Mouse (Mus musculus) MEL (cell line): ENCODE results near the gene Zic5. TPM values are rescaled to one million over a fixed set of nuclear protein-coding genes. Genes with fewer than 3 reads are reported as not detected.
A peak's percentile ranks its signal among the peaks of the same experiment; 100 is the strongest.

Experiments used
- DNase-seq: peaks from one replicate; pipeline ENCODE4 v3.0.0; 2011; ENCODE audit warnings: low read depth, low spot score
- H3K27ac ChIP-seq: 2 replicates; pipeline ENCODE4 v1.5.1; 2012; ENCODE audit warnings: low read depth, mild to moderate bottlenecking, control low read depth, low read length, moderate library complexity; ENCODE audit not compliant: control insufficient read depth
- H3K27me3 ChIP-seq, 2 experiments: fragments of 150-350 bp in 1 of 2; sonication (generic) in 1 of 2; 2 replicates each; pipeline ENCODE4 v1.6.1; 2012; ENCODE audit warnings: low read length in 2 of 2, mild to moderate bottlenecking in 2 of 2, improper control_type of control experiment in 1 of 2, moderate library complexity in 1 of 2; ENCODE audit not compliant: insufficient read depth in 2 of 2, control insufficient read depth in 1 of 2
- H3K36me3 ChIP-seq, 2 experiments: 2 replicates each; pipeline ENCODE4 v1.6.1; 2012 to 2014; ENCODE audit warnings: low read length in 2 of 2, improper control_type of control experiment in 1 of 2, inconsistent platforms in 1 of 2, mild to moderate bottlenecking in 1 of 2; ENCODE audit not compliant: insufficient read depth in 2 of 2, control insufficient read depth in 1 of 2
- H3K4me1 ChIP-seq, 2 experiments: fragments of 150-350 bp in 1 of 2; sonication (generic) in 1 of 2; 2 replicates each; pipeline ENCODE4 v1.6.1; 2012; ENCODE audit warnings: low read length in 2 of 2, improper control_type of control experiment in 1 of 2, mild to moderate bottlenecking in 1 of 2; ENCODE audit not compliant: insufficient read depth in 2 of 2, control insufficient read depth in 1 of 2
- H3K4me3 ChIP-seq, 2 experiments: fragments of 150-350 bp in 1 of 2; sonication (generic) in 1 of 2; 2 replicates each; pipeline ENCODE4 v1.5.1; 2012; ENCODE audit warnings: low read depth in 2 of 2, low read length in 2 of 2, mild to moderate bottlenecking in 2 of 2, moderate library complexity in 2 of 2, control low read depth in 1 of 2, improper control_type of control experiment in 1 of 2; ENCODE audit not compliant: control insufficient read depth in 1 of 2, insufficient read depth in 1 of 2
- H3K79me2 ChIP-seq: 2 replicates; pipeline ENCODE4 v1.6.1; 2012; ENCODE audit warnings: mild to moderate bottlenecking, low read length, moderate library complexity; ENCODE audit not compliant: control insufficient read depth, poor library complexity, insufficient read depth
- H3K9ac ChIP-seq: 2 replicates; pipeline ENCODE4 v1.6.1; 2012; ENCODE audit warnings: low read depth, mild to moderate bottlenecking, control low read depth, low read length, moderate library complexity; ENCODE audit not compliant: control insufficient read depth, poor library complexity, severe bottlenecking
- H3K9me3 ChIP-seq: fragments of 150-350 bp; sonication (generic); replicated peaks from 2 replicates; pipeline ENCODE4 v1.6.1; 2012; ENCODE audit warnings: mild to moderate bottlenecking, low read length, improper control_type of control experiment, moderate library complexity; ENCODE audit not compliant: insufficient read depth
- BHLHE40 ChIP-seq: IDR thresholded peaks from 2 replicates; pipeline ENCODE4 v1.6.1; 2012; ENCODE audit warnings: low read depth, mild to moderate bottlenecking, inconsistent platforms, low read length, improper control_type of control experiment, borderline replicate concordance
- CHD1 ChIP-seq: IDR thresholded peaks from 2 replicates; pipeline ENCODE4 v1.6.1; 2012; ENCODE audit warnings: low read depth, mild to moderate bottlenecking, inconsistent platforms, low read length, improper control_type of control experiment
- CHD2 ChIP-seq: IDR thresholded peaks from 2 replicates; pipeline ENCODE4 v1.6.1; 2011; ENCODE audit warnings: low read length, improper control_type of control experiment
- CTCF ChIP-seq, 3 experiments: IDR thresholded peaks in 2 of 3; conservative IDR thresholded peaks in 1 of 3; 2 replicates each; pipeline ENCODE4 v1.5.1; 2011 to 2012; ENCODE audit warnings: low read length in 3 of 3, low read depth in 2 of 3, mild to moderate bottlenecking in 2 of 3, improper control_type of control experiment in 1 of 3, inconsistent platforms in 1 of 3, mixed read lengths in 1 of 3, moderate library complexity in 1 of 3; ENCODE audit not compliant: control insufficient read depth in 1 of 3, insufficient read depth in 1 of 3, poor library complexity in 1 of 3, severe bottlenecking in 1 of 3
- E2F4 ChIP-seq: IDR thresholded peaks from 2 replicates; pipeline ENCODE4 v1.6.1; 2011; ENCODE audit warnings: low read depth, low read length, improper control_type of control experiment, borderline replicate concordance
- ELF1 ChIP-seq: IDR thresholded peaks from 2 replicates; pipeline ENCODE4 v1.6.1; 2014; ENCODE audit warnings: low read depth, mild to moderate bottlenecking, inconsistent platforms, low read length, improper control_type of control experiment, moderate library complexity
- ETS1 ChIP-seq: IDR thresholded peaks from 2 replicates; pipeline ENCODE4 v1.6.1; 2012; ENCODE audit warnings: low read depth, mild to moderate bottlenecking, inconsistent platforms, low read length, improper control_type of control experiment, moderate library complexity
- GABPA ChIP-seq: IDR thresholded peaks from 2 replicates; pipeline ENCODE4 v1.6.1; 2012; ENCODE audit warnings: low read depth, mild to moderate bottlenecking, inconsistent platforms, low read length, improper control_type of control experiment, moderate library complexity
- GATA1 ChIP-seq: IDR thresholded peaks from 2 replicates; pipeline ENCODE4 v1.6.1; 2011; ENCODE audit warnings: low read depth, low read length, improper control_type of control experiment
- HCFC1 ChIP-seq: IDR thresholded peaks from 2 replicates; pipeline ENCODE4 v1.6.1; 2012; ENCODE audit warnings: low read depth, mild to moderate bottlenecking, inconsistent platforms, low read length, improper control_type of control experiment, moderate library complexity
- JUND ChIP-seq: IDR thresholded peaks from 2 replicates; pipeline ENCODE4 v1.6.1; 2011; ENCODE audit warnings: low read depth, mild to moderate bottlenecking, improper control_type of control experiment, low read length
- MAFK ChIP-seq: IDR thresholded peaks from 2 replicates; pipeline ENCODE4 v1.6.1; 2011; ENCODE audit warnings: low read depth, mild to moderate bottlenecking, low read length, improper control_type of control experiment, borderline replicate concordance
- MEF2A ChIP-seq: IDR thresholded peaks from 2 replicates; pipeline ENCODE4 v1.6.1; 2014; ENCODE audit warnings: low read depth, mild to moderate bottlenecking, inconsistent platforms, low read length, improper control_type of control experiment; ENCODE audit not compliant: poor library complexity, insufficient replicate concordance, severe bottlenecking; ENCODE audit errors: extremely low read depth
- MXI1 ChIP-seq: IDR thresholded peaks from 2 replicates; pipeline ENCODE4 v1.6.1; 2011; ENCODE audit warnings: mild to moderate bottlenecking, low read depth, low read length, improper control_type of control experiment
- RAD21 ChIP-seq: IDR thresholded peaks from 2 replicates; pipeline ENCODE4 v1.6.1; 2011; ENCODE audit warnings: mild to moderate bottlenecking, low read depth, low read length, improper control_type of control experiment
- RCOR1 ChIP-seq: IDR thresholded peaks from 2 replicates; pipeline ENCODE4 v1.6.1; 2012; ENCODE audit warnings: low read depth, mild to moderate bottlenecking, inconsistent platforms, low read length, improper control_type of control experiment
- SIN3A ChIP-seq: IDR thresholded peaks from 2 replicates; pipeline ENCODE4 v1.6.1; 2012; ENCODE audit warnings: low read length, improper control_type of control experiment, inconsistent platforms
- TAL1 ChIP-seq: IDR thresholded peaks from 2 replicates; pipeline ENCODE4 v1.6.1; 2012; ENCODE audit warnings: mild to moderate bottlenecking, inconsistent platforms, low read length, moderate library complexity, mixed read lengths
- TBP ChIP-seq: IDR thresholded peaks from 2 replicates; pipeline ENCODE4 v1.8.0; 2011; ENCODE audit warnings: low read depth, low read length, improper control_type of control experiment
- UBTF ChIP-seq: IDR thresholded peaks from 2 replicates; pipeline ENCODE4 v1.6.1; 2012; ENCODE audit warnings: low read depth, mild to moderate bottlenecking, inconsistent platforms, low read length, improper control_type of control experiment, moderate library complexity, borderline replicate concordance; ENCODE audit not compliant: insufficient read depth
- USF1 ChIP-seq: IDR thresholded peaks from 2 replicates; pipeline ENCODE4 v1.6.1; 2014; ENCODE audit warnings: low read depth, mild to moderate bottlenecking, inconsistent platforms, low read length, improper control_type of control experiment, moderate library complexity
- ZC3H11A ChIP-seq: IDR thresholded peaks from 2 replicates; pipeline ENCODE4 v1.6.1; 2012; ENCODE audit warnings: low read depth, mild to moderate bottlenecking, inconsistent platforms, low read length, improper control_type of control experiment
- polyA plus RNA-seq, 2 experiments: library from polyadenylated mRNA; stranded (reverse) in 1 of 2; unstranded in 1 of 2; fragments of >175 nt in 1 of 2; fragments of >200 nt in 1 of 2; gene quantifications; 2 replicates each; pipeline versions ENCODE4 v1.2.1 to v1.2.4; 2012; ENCODE audit warnings: low replicate concordance in 2 of 2, low read depth in 1 of 2; ENCODE audit not compliant: insufficient read length in 2 of 2, insufficient read depth in 1 of 2, missing spikeins in 1 of 2
- total RNA-seq: library from RNA; depleted of rRNA; stranded (reverse); fragments of 300-350 nt; gene quantifications from 2 replicates; pipeline ENCODE4 v1.2.3, GENCODE M21; 2012

Gene Zic5
- total and polyA plus RNA-seq, 3 experiments: 10.4 to 50.6 (median 23.6) TPM

DNA sequence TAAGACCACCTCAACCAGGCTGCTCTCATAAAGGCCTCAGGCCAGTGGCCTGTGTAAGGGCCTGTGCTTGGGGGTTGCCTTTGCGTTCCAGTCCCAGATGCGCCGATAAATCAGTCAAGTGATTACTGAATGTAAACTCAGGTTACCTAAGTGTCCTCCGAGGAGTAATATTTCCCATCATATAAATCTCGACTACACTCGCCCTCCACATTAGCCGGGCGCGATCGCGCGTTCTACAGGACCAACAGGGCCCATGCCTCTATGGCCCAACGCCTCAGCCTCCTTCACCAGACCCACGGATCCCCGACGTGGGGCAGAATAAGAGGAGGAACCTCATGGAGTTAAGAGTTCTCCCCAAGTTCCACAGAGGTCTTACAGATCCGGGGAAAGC is 2.8 kb downstream of the Zic5 start:
- H3K4me3 ChIP-seq: peak overlapping the region; percentile 93 to 94
- H3K9me3 ChIP-seq: no peaks in the 10 kb centered on the region
- no peaks in the 10 kb centered on the region for H3K27me3 ChIP-seq
- peaks cover 13 to 14% of the 10 kb centered on the region in 2 experiments for H3K4me1 ChIP-seq
- H3K79me2 ChIP-seq: peaks cover 50% of the 10 kb centered on the region
- H3K9ac ChIP-seq: peak overlapping the region; percentile 93
- DNase-seq: peak; percentile 68
- H3K27ac ChIP-seq: peak overlapping the region; percentile 84
- TF ChIP-seq RCOR1 (no peak), SIN3A (peak; percentile 22; the same call in 1 of the 2 replicates), ETS1 (no peak), RAD21 (no peak), TAL1 (no peak), MAFK (no peak), BHLHE40 (no peak), CHD2 (no peak), E2F4 (no peak), GABPA (no peak), UBTF (no peak), USF1 (no peak), JUND (no peak), CHD1 (0 out of 2 replicates have a peak, but pooled peaks have one; percentile 8), CTCF (IDR thresholded peaks at IDR 0.05 in 2 of 3, conservative IDR thresholded peaks at IDR 0.05 in 1 of 3; ENCODE audit: control insufficient read depth in 1 of 3, insufficient read depth in 1 of 3, low read depth in 2 of 3, low read length in 3 of 3, poor library complexity in 1 of 3, severe bottlenecking in 1 of 3) (no peak), MEF2A (no peak), ELF1 (no peak), GATA1 (no peak), MXI1 (peak; percentile 52), HCFC1 (0 out of 2 replicates have a peak, but pooled peaks have one; percentile 0)
- TF ChIP-seq, all 39 proteins: peak for 4
- peaks cover 5 to 19% of the 10 kb centered on the region in 2 experiments for H3K36me3 ChIP-seq

DNA sequence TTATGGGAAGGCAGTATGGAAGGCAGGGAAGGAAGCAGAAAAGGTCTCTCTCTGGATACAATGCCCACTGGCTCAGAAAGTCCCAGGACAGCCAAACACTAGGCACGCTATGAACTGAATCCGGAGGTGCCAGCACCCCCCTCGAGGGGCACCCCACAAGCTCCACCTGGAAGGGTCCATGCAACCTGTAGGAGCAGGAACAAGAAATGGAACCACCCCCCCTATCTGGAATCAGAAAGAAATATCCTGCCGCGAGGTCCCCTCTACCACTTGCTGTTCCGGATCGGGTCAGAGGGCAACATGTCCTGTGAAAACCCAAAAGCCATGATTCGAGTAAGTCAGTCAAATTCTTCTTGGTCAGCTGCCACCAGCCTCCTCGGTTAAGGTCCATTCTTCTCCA is 3.5 kb downstream of the Zic5 start:
- Histone ChIP-seq H3K4me3 (peak overlapping the region; percentile 93 to 94), H3K27me3 (no peaks in the 10 kb centered on the region), H3K27ac (peak overlapping the region; percentile 26), H3K4me1 (peaks cover 13 to 14% of the 10 kb centered on the region in 2 experiments), H3K79me2 (peaks cover 50% of the 10 kb centered on the region), H3K36me3 (peaks cover 5 to 19% of the 10 kb centered on the region in 2 experiments), H3K9me3 (no peaks in the 10 kb centered on the region), H3K9ac (peak overlapping the region; percentile 93)
- DNase-seq: peak; percentile 42
- TF ChIP-seq ZC3H11A: no peak
- no peak for TF ChIP-seq JUND
- no peak for TF ChIP-seq TBP
- TF ChIP-seq CHD2: no peak
